Mouse (Mus musculus): Measurements from ENCODE around the gene Srrd. TPM values are rescaled to one million over a fixed set of nuclear protein-coding genes. Genes with fewer than 3 reads are reported as not detected.

Gene Srrd
- polyA plus RNA-seq, 1 experiment from 2014 or later, result 21.9 TPM

DNA sequence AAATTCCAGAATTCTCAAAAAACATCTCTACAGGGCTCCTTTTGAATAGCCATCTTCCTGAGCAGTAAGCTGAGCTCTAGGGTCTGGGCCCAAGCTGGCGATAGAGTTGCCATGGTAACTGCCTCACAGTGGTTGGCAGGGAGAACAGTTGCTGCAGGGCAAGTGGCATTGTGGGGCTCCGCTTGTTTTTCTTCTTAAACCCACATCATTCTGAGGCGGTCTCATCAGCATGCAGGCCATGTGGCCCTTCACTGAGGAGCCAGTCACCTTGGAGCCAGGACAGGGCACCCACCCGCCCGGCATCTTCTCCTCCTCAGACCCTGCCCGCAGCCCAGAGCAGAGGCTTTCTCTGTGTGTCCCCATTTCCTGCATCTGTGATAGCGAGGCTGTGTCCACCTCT is 29.1 kb upstream of the Srrd start:
- Histone ChIP-seq H3K27me3 (replicated peaks; ENCODE audit: insufficient read depth, low read length) (no peaks in the 10 kb centered on the region), H3K4me3 (ENCODE audit: low read depth, low read length) (no peak overlapping the region), H3K4me2 (replicated peaks; ENCODE audit: low read depth, low read length) (no peak overlapping the region), H3K9me3 (ENCODE audit: low read length) (no peaks in the 10 kb centered on the region), H3K4me1 (ENCODE audit: insufficient read depth, low read depth, low read length) (no peaks in the 10 kb centered on the region), H3K27ac (ENCODE audit: low read length) (no peak overlapping the region), H3K9ac (replicated peaks; ENCODE audit: low read depth) (no peak overlapping the region), H3K36me3 (ENCODE audit: insufficient read depth, low read length) (no peaks in the 10 kb centered on the region; the same call in none of the 2 replicates)
- no peak for TF ChIP-seq EP300 (IDR thresholded peaks at IDR 0.05)
- TF ChIP-seq CTCF (IDR thresholded peaks at IDR 0.05), result no peak
- 85% methylated on average over 7 of the region's 7 CpGs for WGBS
- DNase-seq (ENCODE audit: low spot score) (no peak), ATAC-seq (no peak)

DNA sequence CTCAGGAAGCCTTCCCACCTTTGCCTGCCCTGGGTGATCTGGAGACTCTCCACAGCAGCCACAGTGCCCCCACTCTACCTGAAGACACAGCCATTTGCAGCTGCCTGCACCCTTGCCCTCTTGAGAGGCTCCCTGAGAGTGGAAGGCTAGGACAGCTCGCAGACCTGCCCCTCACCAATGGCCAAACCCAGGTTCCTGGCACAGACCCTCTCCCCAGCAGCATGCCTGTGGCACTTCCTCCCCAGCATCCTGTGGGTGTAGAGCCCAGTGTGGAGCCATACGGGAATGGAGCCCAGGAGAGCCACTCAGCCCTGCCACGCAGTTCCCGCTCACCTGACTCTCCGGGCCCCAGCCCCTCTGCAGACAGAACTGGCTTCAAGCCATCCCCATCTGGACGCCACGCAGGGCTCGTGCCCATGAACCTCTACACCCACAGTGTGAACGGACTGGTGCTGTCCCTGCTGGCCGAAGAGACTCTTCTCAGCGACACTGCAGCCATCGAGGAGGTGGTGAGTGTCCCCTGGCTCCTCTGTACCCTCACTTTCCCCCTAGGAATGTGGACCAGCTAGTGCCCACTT is 27.5 kb upstream of the Srrd start:
- DNase-seq (ENCODE audit: low spot score), result no peak
- WGBS, result 96% methylated on average over 12 of the region's 12 CpGs
- Histone ChIP-seq H3K4me1 (ENCODE audit: insufficient read depth, low read depth, low read length) (no peaks in the 10 kb centered on the region), H3K9ac (replicated peaks; ENCODE audit: low read depth) (no peak overlapping the region), H3K36me3 (ENCODE audit: insufficient read depth, low read length) (peaks cover 6% of the 10 kb centered on the region), H3K27ac (ENCODE audit: low read length) (no peak overlapping the region), H3K4me3 (ENCODE audit: low read depth, low read length) (no peak overlapping the region), H3K4me2 (replicated peaks; ENCODE audit: low read depth, low read length) (no peak overlapping the region), H3K27me3 (replicated peaks; ENCODE audit: insufficient read depth, low read length) (no peaks in the 10 kb centered on the region), H3K9me3 (ENCODE audit: low read length) (no peaks in the 10 kb centered on the region)
- TF ChIP-seq CTCF (IDR thresholded peaks at IDR 0.05) (no peak), EP300 (IDR thresholded peaks at IDR 0.05) (no peak)
- no peak for ATAC-seq

DNA sequence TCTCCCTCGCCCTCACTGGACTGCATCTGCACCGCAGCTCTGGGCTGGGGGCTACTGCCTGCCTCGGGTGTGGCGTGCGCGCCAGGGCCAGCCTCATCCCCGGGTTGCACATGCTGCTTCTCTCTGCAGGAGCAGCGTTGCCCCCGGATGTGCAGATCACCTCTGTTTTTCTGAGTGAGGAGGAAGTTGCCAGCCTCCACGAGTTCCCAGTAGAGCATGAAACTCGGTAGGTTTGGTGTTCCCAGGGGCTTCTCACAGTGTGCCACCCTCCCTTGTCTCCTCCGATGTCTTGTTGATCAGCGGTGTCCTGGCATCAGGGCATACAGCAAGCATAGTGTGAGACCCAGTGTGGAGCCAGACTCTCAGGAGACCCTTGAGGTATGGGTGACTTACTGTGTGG is 26.5 kb upstream of the Srrd start:
- TF ChIP-seq CTCF (IDR thresholded peaks at IDR 0.05) (no peak), EP300 (IDR thresholded peaks at IDR 0.05) (no peak)
- Histone ChIP-seq H3K27ac (ENCODE audit: low read length) (no peak overlapping the region), H3K4me1 (ENCODE audit: insufficient read depth, low read depth, low read length) (no peaks in the 10 kb centered on the region), H3K27me3 (replicated peaks; ENCODE audit: insufficient read depth, low read length) (no peaks in the 10 kb centered on the region), H3K9me3 (ENCODE audit: low read length) (no peaks in the 10 kb centered on the region), H3K4me2 (replicated peaks; ENCODE audit: low read depth, low read length) (no peak overlapping the region), H3K4me3 (ENCODE audit: low read depth, low read length) (no peak overlapping the region), H3K36me3 (ENCODE audit: insufficient read depth, low read length) (peaks cover 11% of the 10 kb centered on the region), H3K9ac (replicated peaks; ENCODE audit: low read depth) (no peak overlapping the region)
- no peak for DNase-seq (ENCODE audit: low spot score)
- ATAC-seq, result no peak
- WGBS, result 94% methylated on average over 13 of the region's 13 CpGs

DNA sequence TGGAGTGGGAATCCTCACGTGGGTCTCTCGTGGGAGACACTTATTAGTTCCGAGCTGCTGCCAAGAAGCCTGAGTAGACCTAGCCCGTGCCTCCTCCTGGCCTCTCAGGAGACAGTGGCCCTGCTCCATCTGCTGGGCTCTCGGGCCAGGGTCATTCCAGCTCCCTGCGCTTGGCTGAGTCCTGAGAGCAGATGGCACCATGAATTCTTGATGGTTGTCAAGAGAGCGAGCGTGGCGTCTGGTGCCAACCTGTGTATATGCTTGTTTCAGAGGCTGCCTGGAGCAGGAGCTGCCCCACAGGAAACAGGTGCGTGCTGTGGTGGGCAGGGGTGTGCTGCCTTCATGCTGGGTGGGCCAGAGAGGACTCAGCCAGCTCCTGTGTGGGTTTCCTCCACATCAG is 25.8 kb upstream of the Srrd start:
- Histone ChIP-seq H3K9ac (replicated peaks; ENCODE audit: low read depth) (no peak overlapping the region), H3K9me3 (ENCODE audit: low read length) (no peaks in the 10 kb centered on the region), H3K36me3 (ENCODE audit: insufficient read depth, low read length) (peaks cover 11% of the 10 kb centered on the region), H3K27me3 (replicated peaks; ENCODE audit: insufficient read depth, low read length) (no peaks in the 10 kb centered on the region), H3K4me3 (ENCODE audit: low read depth, low read length) (no peak overlapping the region), H3K4me2 (replicated peaks; ENCODE audit: low read depth, low read length) (no peak overlapping the region), H3K4me1 (ENCODE audit: insufficient read depth, low read depth, low read length) (no peaks in the 10 kb centered on the region), H3K27ac (ENCODE audit: low read length) (no peak overlapping the region)
- WGBS, result 92% methylated on average over 10 of the region's 10 CpGs
- TF ChIP-seq CTCF (IDR thresholded peaks at IDR 0.05), result no peak
- no peak for TF ChIP-seq EP300 (IDR thresholded peaks at IDR 0.05)
- ATAC-seq (no peak), DNase-seq (ENCODE audit: low spot score) (no peak)

DNA sequence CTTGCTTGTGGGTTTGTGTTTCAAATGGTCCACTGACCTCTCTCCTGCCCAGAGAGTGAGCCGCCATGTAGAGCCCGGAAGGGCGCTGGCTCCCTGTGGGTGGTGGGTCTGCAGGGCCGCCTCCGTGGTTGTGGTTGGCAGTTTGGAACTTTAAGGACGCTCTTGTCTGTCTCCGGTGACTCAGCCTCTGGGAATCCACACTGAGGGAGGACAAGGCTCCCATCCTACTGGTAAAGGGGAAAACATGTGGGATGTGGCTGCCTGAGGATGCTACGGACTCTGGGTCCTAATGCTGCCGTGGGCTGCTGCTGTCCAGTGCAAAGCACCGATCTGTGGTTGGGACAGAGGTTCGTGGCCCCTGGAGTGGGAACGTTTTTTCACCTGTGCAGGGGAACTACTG is 25.1 kb upstream of the Srrd start:
- DNase-seq (ENCODE audit: low spot score) (no peak), ATAC-seq (no peak)
- no peaks in the 10 kb centered on the region for H3K4me1 ChIP-seq (ENCODE audit: insufficient read depth, low read depth, low read length)
- 85% methylated on average over 12 of the region's 12 CpGs for WGBS
- H3K4me3 ChIP-seq (ENCODE audit: low read depth, low read length), result no peak overlapping the region
- TF ChIP-seq EP300 (IDR thresholded peaks at IDR 0.05) (no peak), CTCF (IDR thresholded peaks at IDR 0.05) (no peak)
- no peak overlapping the region for H3K4me2 ChIP-seq (replicated peaks; ENCODE audit: low read depth, low read length)
- no peaks in the 10 kb centered on the region for H3K27me3 ChIP-seq (replicated peaks; ENCODE audit: insufficient read depth, low read length)
- no peaks in the 10 kb centered on the region for H3K9me3 ChIP-seq (ENCODE audit: low read length)
- no peak overlapping the region for H3K9ac ChIP-seq (replicated peaks; ENCODE audit: low read depth)
- no peak overlapping the region for H3K27ac ChIP-seq (ENCODE audit: low read length)
- peaks cover 11% of the 10 kb centered on the region for H3K36me3 ChIP-seq (ENCODE audit: insufficient read depth, low read length)

DNA sequence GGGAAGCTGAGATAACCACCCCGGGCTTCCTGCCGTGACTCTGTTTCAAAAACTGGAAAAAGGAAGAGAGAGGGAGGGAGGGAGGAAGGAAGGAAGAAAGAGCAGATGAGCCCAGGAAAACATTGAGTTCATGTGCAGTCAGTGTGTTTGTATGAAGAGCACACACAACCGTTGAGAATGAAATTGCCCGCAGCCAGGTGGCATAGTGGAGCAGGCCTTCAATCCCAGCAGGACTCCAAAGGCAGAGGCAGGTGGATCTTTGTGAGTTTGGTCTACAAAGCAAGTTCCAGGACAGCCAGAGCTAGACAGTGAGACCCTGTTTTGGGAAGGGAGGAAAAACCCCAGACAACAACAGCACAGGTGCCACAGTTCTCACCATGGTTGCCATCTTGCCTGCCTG is 24.5 kb upstream of the Srrd start:
- H3K27me3 ChIP-seq (replicated peaks; ENCODE audit: insufficient read depth, low read length), result no peaks in the 10 kb centered on the region
- ATAC-seq (no peak), DNase-seq (ENCODE audit: low spot score) (no peak)
- peaks cover 11% of the 10 kb centered on the region for H3K36me3 ChIP-seq (ENCODE audit: insufficient read depth, low read length)
- H3K4me1 ChIP-seq (ENCODE audit: insufficient read depth, low read depth, low read length), result no peaks in the 10 kb centered on the region
- no peak overlapping the region for H3K4me2 ChIP-seq (replicated peaks; ENCODE audit: low read depth, low read length)
- TF ChIP-seq EP300 (IDR thresholded peaks at IDR 0.05) (no peak), CTCF (IDR thresholded peaks at IDR 0.05) (0 out of 2 replicates have a peak, but pooled peaks have one; percentile 8)
- H3K9me3 ChIP-seq (ENCODE audit: low read length), result no peaks in the 10 kb centered on the region
- H3K9ac ChIP-seq (replicated peaks; ENCODE audit: low read depth), result no peak overlapping the region
- WGBS, result 84% methylated on average over 4 of the region's 4 CpGs
- H3K4me3 ChIP-seq (ENCODE audit: low read depth, low read length), result no peak overlapping the region
- no peak overlapping the region for H3K27ac ChIP-seq (ENCODE audit: low read length)

DNA sequence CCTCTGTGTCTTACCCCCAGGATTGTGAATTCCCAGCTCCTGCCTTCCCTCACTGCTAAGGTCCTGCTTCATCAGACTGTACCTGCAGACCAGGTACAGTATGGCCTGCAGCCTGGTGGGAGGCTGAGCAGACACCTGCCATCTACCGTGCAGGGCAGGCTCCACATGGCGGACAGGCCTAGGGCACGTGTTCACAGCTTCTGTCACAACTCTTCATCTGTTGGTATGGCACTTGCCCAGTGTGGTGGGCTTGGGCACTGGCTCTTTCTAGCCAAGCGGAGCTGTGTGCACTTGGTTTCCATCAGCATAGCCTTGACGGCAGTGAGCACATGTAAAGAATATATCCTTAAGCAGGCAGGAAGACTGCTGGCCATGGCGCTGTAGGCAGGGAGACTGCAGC is 24.0 kb upstream of the Srrd start:
- no peak for ATAC-seq
- H3K27ac ChIP-seq (ENCODE audit: low read length), result no peak overlapping the region
- no peak for TF ChIP-seq CTCF (IDR thresholded peaks at IDR 0.05)
- TF ChIP-seq EP300 (IDR thresholded peaks at IDR 0.05), result no peak
- H3K4me2 ChIP-seq (replicated peaks; ENCODE audit: low read depth, low read length), result no peak overlapping the region
- H3K9me3 ChIP-seq (ENCODE audit: low read length), result no peaks in the 10 kb centered on the region
- H3K9ac ChIP-seq (replicated peaks; ENCODE audit: low read depth), result no peak overlapping the region
- H3K27me3 ChIP-seq (replicated peaks; ENCODE audit: insufficient read depth, low read length), result no peaks in the 10 kb centered on the region
- 94% methylated on average over 6 of the region's 6 CpGs for WGBS
- no peaks in the 10 kb centered on the region for H3K4me1 ChIP-seq (ENCODE audit: insufficient read depth, low read depth, low read length)
- no peak for DNase-seq (ENCODE audit: low spot score)
- no peak overlapping the region for H3K4me3 ChIP-seq (ENCODE audit: low read depth, low read length)
- peaks cover 11% of the 10 kb centered on the region for H3K36me3 ChIP-seq (ENCODE audit: insufficient read depth, low read length)
